Mouse (Mus musculus) liver, postnatal 0 days (tissue): Measurements from ENCODE around the gene Snhg11.

Experiments
- CTCF ChIP-seq: sonication (generic); IDR thresholded peaks from 2 replicates; pipeline ENCODE4 v1.5.1; 2016; ENCODE audit warnings: antibody characterized with exemption, low read depth
- EP300 ChIP-seq: IDR thresholded peaks from 2 replicates; pipeline ENCODE4 v1.6.1; 2016; ENCODE audit warnings: antibody characterized with exemption, low read depth, mild to moderate bottlenecking

DNA sequence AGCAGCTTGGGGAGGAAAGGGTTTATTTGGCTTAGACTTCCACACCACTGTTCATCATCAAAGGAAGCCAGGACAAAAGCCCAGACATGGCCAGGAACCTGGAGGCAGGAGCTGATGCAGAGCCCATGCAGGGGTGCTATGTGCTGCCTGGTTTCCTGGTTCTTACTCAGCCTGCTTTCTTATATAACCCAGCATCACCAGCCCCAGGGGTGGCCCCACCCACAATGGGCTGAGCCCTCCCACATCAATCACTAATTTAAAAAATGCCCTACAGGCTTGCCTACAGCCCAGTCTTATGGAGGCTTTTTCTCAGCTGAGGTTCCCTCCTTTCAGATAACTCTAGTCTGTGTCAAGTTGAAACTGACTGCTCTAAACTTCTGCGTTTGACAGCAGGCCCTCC, 2.4 kb downstream of the Snhg11 start:
- TF ChIP-seq CTCF: no peak
- no peak for TF ChIP-seq EP300
